8 mouse cellular contexts compared by ENCODE assay signal in the genomic region with DNA sequence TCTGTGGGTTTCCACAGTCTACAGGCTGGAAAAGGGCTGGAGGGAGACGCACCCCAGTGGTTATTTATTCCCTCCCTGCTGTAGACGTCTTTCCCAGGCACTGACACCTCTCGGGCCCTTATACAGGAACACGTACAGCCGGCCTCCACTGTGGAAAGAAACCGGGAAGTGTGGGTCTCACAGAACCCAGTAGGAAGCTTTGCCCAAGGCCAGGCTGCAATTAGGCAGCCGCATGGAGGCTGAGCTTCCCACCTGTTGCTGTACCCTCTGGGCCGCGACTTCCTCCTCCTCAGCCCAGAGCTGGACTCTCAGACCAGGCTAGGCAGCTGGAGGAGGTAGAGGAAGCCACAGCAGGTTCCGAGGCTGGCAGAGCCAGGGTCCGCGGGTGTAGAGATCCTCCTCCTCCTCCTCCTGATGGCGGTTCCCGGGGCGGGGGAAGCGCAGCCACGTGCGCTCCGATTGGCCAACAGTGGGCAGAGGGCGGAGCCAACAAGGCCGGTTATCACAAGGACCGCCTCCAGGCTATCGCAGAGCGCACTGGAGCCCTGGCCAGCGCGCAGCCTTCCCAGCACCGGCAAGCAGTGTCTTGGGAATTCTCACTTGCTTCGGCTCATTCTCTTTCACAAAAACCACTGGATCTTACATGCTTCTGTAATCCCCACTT. TPM values are rescaled to one million over a fixed set of nuclear protein-coding genes. Genes with fewer than 3 reads are reported as not detected.
DNase-seq lines count a peak whose midpoint lies in the region; ATAC-seq and TF ChIP-seq lines count a peak whose summit lies in the region.

Kcnj2 (plus strand) TSS at position 530 of the 664 bp plus-strand sequence.

- no peaks in the 10 kb centered on the region for H3K36me3 ChIP-seq in lung, embryonic 14.5 days (ENCODE audit: insufficient read depth)

- peak; percentile 96 to 97 for ATAC-seq in hematopoietic stem cell, adult 5-6 weeks (replicated peaks in 1 of 2; ENCODE audit: insufficient read depth in 1 of 2, low FRiP score in 2 of 2, low TSS enrichment in 1 of 2, low read depth in 1 of 2, poor library complexity in 2 of 2, severe bottlenecking in 2 of 2)
- ATAC-seq in lung, embryonic 14.5 days (ENCODE audit: insufficient read depth) = peak; percentile 100
- ATAC-seq in neutrophil, adult 5-6 weeks (ENCODE audit: extremely low read depth, insufficient number of reproducible peaks, low FRiP score, poor library complexity, severe bottlenecking) = peak; percentile 93

- WGBS in lung, embryonic 14.5 days = under 1% methylated on average over 28 of the region's 28 CpGs

- H3K27me3 ChIP-seq in lung, embryonic 14.5 days (ENCODE audit: insufficient read depth, low read length) = peaks cover 12% of the 10 kb centered on the region

- peak within 1 kb of the TSS; percentile 59 for H3K4me3 ChIP-seq in lung, embryonic 14.5 days (ENCODE audit: low read depth, low read length)

- peak within 1 kb of the TSS; percentile 42 for H3K27ac ChIP-seq in lung, embryonic 14.5 days (ENCODE audit: low read depth)

- TF ChIP-seq CTCF in lung, embryonic 14.5 days (IDR thresholded peaks at IDR 0.05; ENCODE audit: low read depth) = peak; percentile 39

- peak; percentile 92 for DNase-seq in ES-CJ7 (ENCODE audit: low read depth, low spot score)
- peak; percentile 30 for DNase-seq in cerebellum, adult 8-10 months
- peak; percentile 91 for DNase-seq in forelimb bud, embryonic 11.5 days (ENCODE audit: low read depth, low spot score)
- peak; percentile 91 for DNase-seq in layer of hippocampus, adult 8-10 months (ENCODE audit: low spot score in 2 of 2)
- peak; percentile 95 for DNase-seq in lung, embryonic 14.5 days
- DNase-seq in testis, postnatal 14 days (ENCODE audit: low spot score) = peak; percentile 87

- no peaks in the 10 kb centered on the region for H3K9me3 ChIP-seq in lung, embryonic 14.5 days (ENCODE audit: low read depth, low read length)

- peak within 1 kb of the TSS; percentile 93 for H3K4me2 ChIP-seq in lung, embryonic 14.5 days

- H3K4me1 ChIP-seq in lung, embryonic 14.5 days (ENCODE audit: insufficient read depth) = no peaks in the 10 kb centered on the region

- H3K9ac ChIP-seq in lung, embryonic 14.5 days = peak within 1 kb of the TSS; percentile 51

RNA-seq across cellular contexts. Expression of gene Kcnj2, which starts in this region (rescaled TPM):
- 1.6 and 1.9 TPM in 2 replicates for total RNA-seq in hematopoietic stem cell, adult 5-6 weeks (2017)
- total RNA-seq in layer of hippocampus, adult 8-10 months (2022) = 10 to 100 TPM in 2 of 4 experiments, 1 to 10 TPM in 2; 8.8 to 22.7 (median 15.4) TPM
- polyA plus RNA-seq in lung, embryonic 14.5 days (2014; fragmentation: Nextera tagmentation; extraction: Ambion mirVana) = 0.80 and 0.88 TPM in 2 replicates
- total RNA-seq in neutrophil, adult 5-6 weeks (2017) = 68.8 and 69.0 TPM in 2 replicates

Comparison
In these comparisons a context has a peak if more than half of its experiments do, and no peak if none do; other contexts are left out.
1. Peak in every context shown above with its lines: DNase-seq, ATAC-seq, H3K4me3 ChIP-seq and H3K27ac ChIP-seq.
2. Peak in DNase-seq, ATAC-seq, H3K4me3 ChIP-seq, H3K27ac ChIP-seq, H3K9ac ChIP-seq and H3K4me2 ChIP-seq in lung, embryonic 14.5 days; RNA of the gene not detected or under 1 TPM.
3. DNase-seq: peak in every context shown above with its lines; median percentile 95 in lung, embryonic 14.5 days; 92 in ES-CJ7; 91 in forelimb bud, embryonic 11.5 days; 91 in layer of hippocampus, adult 8-10 months; 87 in testis, postnatal 14 days; 30 in cerebellum, adult 8-10 months.